Mouse (Mus musculus) urinary bladder, adult 2 months (tissue): ENCODE data around the gene Rgs10. TPM values are rescaled to one million over a fixed set of nuclear protein-coding genes. Genes with fewer than 3 reads are reported as not detected.
A peak's percentile ranks its signal among the peaks of the same experiment; 100 is the strongest.
"Not testable (repeated sequence)": the region's sequence is repeated elsewhere in the genome, so short reads cannot be mapped to it uniquely, and the experiment has no call there.

ENCODE experiments used
- DNase-seq: peaks from one replicate; pipeline ENCODE4 v3.0.0; 2022; ENCODE audit warnings: low spot score
- polyA plus RNA-seq: library from polyadenylated mRNA; depleted of rRNA; stranded (reverse); fragments of >200 nt; gene quantifications from 2 replicates; pipeline ENCODE4 v1.2.3, GENCODE M21; 2012; rRNA removed

Rgs10 gene
- polyA plus RNA-seq, 1 experiment: 36.2 TPM

- peak; percentile 58 for DNase-seq
Observed at GRCm38 (mm10) chr7:128344928-128345653, 73.5 kb downstream of the Rgs10 start.

- no peak for DNase-seq
Observed at GRCm38 (mm10) chr7:128344488-128344887, 74.1 kb downstream of the Rgs10 start.

GRCm38 (mm10) chr7:128342691-128343090 lies 75.9 kb downstream of the Rgs10 start:
- not testable (repeated sequence) for DNase-seq

- not testable (repeated sequence) for DNase-seq
Observed at GRCm38 (mm10) chr7:128340321-128340720, 78.2 kb downstream of the Rgs10 start.

- DNase-seq: no peak
Observed at GRCm38 (mm10) chr7:128332896-128333295, 85.7 kb downstream of the Rgs10 start.

- DNase-seq: no peak
Observed at GRCm38 (mm10) chr7:128330981-128331380, 87.6 kb downstream of the Rgs10 start.

GRCm38 (mm10) chr7:128324977-128325376 lies 93.6 kb downstream of the Rgs10 start:
- no peak for DNase-seq

Other genes with a start within 250 kb of the Rgs10 start
- gene Cox6a2, start 212.4 kb downstream of the Rgs10 start, polyA plus RNA-seq: 0.24 and 0.26 TPM in 2 replicates
- gene Armc5, start 181.4 kb downstream of the Rgs10 start, polyA plus RNA-seq: 18.6 and 20.4 TPM in 2 replicates
- gene 9130023H24Rik, start 180.7 kb downstream of the Rgs10 start, polyA plus RNA-seq: 6.1 and 6.3 TPM in 2 replicates
- gene Tgfb1i1, start 171.9 kb downstream of the Rgs10 start, polyA plus RNA-seq: 155 and 317 TPM in 2 replicates
- gene Slc5a2, start 153.1 kb downstream of the Rgs10 start, polyA plus RNA-seq: 0.10 TPM in 1 of 2 replicates, not detected in the other
- gene BC017158, start 120.6 kb downstream of the Rgs10 start, polyA plus RNA-seq: 36.3 and 39.5 TPM in 2 replicates
- 72.6 and 101 TPM in 2 replicates for gene Tial1, start 43.0 kb upstream of the Rgs10 start, polyA plus RNA-seq
- gene Bag3, start 104.9 kb upstream of the Rgs10 start, polyA plus RNA-seq: 30.4 and 54.6 TPM in 2 replicates
- 13.4 and 14.2 TPM in 2 replicates for gene Inpp5f, start 192.6 kb upstream of the Rgs10 start, polyA plus RNA-seq